Mouse (Mus musculus) lung, postnatal 0 days (tissue): ENCODE results near the gene Cul3.

ENCODE experiments used
- CTCF ChIP-seq: IDR thresholded peaks from 2 replicates; pipeline ENCODE4 v1.5.1; 2016; ENCODE audit warnings: antibody characterized with exemption, mild to moderate bottlenecking
- EP300 ChIP-seq: IDR thresholded peaks from 2 replicates; pipeline ENCODE4 v1.6.1; 2016; ENCODE audit warnings: antibody characterized with exemption, mild to moderate bottlenecking, control low read depth

DNA sequence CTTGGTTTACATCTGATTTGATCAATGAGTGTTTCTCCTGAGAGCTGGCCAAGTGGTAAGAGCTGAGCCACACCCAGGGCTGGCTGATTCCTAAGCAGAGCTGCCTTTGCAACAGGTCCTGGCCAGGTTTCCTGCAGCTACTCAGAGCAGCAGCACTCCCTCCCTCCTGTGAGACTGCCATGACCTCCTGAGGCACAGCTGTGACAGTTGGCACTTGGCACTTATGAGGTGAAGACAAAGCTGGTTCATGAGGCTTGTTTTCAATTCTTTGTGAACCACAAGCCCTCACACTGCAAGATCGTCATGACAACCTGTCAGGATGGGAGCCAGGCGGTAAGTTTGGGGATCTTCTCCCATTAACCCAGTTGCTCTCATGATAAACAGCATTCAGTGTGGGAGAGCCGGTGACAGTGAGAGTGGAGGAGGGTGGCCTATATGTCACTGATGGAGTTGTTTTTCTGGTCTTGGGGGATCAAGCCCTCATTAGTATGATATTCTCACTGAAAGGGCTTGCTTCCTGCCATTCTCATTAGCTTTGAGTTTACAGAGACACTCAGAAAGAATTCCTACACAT, 115.4 kb downstream of the Cul3 start:
- TF ChIP-seq EP300 (no peak), CTCF (no peak)
